In genomic region chr7:80404101-80404894, GRCm38 (mm10) we compare ENCODE assay signal across 9 mouse cellular contexts. TPM values are rescaled to one million over a fixed set of nuclear protein-coding genes. Genes with fewer than 3 reads are reported as not detected.
DNase-seq lines count a peak whose midpoint lies in the region; ATAC-seq and TF ChIP-seq lines count a peak whose summit lies in the region.
"Had no signal": no experiment of that assay in that cellular context is flagged by ENCODE, and none has a peak within 500 bp of the region (broad histone marks: within the 10 kb centered on the region; RNA-seq: fewer than 3 reads in every experiment).

No protein-coding gene starts in this region.

- H3K27ac ChIP-seq in liver, adult 2 months (replicated peaks; ENCODE audit: insufficient read depth, low read depth, low read length), result peak overlapping the region; percentile 11; the same call in 1 of the 2 replicates
- no peak overlapping the region for H3K27ac ChIP-seq in liver, embryonic 11.5 days (ENCODE audit: low read depth, low read length)
- peak overlapping the region; percentile 89 for H3K27ac ChIP-seq in heart, embryonic 16.5 days (ENCODE audit: low read length)
- H3K27ac ChIP-seq in hindbrain, embryonic 11.5 days (ENCODE audit: low read depth, low read length), result no peak overlapping the region
- H3K27ac ChIP-seq: midbrain, embryonic 12.5 days had no signal

- no peak overlapping the region for H3K4me3 ChIP-seq in liver, adult 2 months (ENCODE audit: insufficient read depth, low read depth, low read length)
- H3K4me3 ChIP-seq in liver, embryonic 11.5 days (ENCODE audit: low read depth, low read length), result no peak overlapping the region
- no peak overlapping the region for H3K4me3 ChIP-seq in heart, embryonic 16.5 days (ENCODE audit: low read length)
- H3K4me3 ChIP-seq in hindbrain, embryonic 11.5 days (ENCODE audit: low read depth, low read length), result no peak overlapping the region
- H3K4me3 ChIP-seq: midbrain, embryonic 12.5 days had no signal

- 51% methylated on average over 7 of the region's 7 CpGs for WGBS in liver, adult 2 months
- 32% methylated on average over 7 of the region's 7 CpGs for WGBS in liver, embryonic 11.5 days
- 59% methylated on average over 7 of the region's 7 CpGs for WGBS in heart, embryonic 16.5 days
- 61% methylated on average over 7 of the region's 7 CpGs for WGBS in hindbrain, embryonic 11.5 days

- H3K9me3 ChIP-seq in liver, embryonic 11.5 days (ENCODE audit: control insufficient read depth, low read length), result no peaks in the 10 kb centered on the region
- no peaks in the 10 kb centered on the region for H3K9me3 ChIP-seq in heart, embryonic 16.5 days (replicated peaks; ENCODE audit: control insufficient read depth, low read length)
- H3K9me3 ChIP-seq in hindbrain, embryonic 11.5 days (ENCODE audit: control insufficient read depth, low read length), result no peaks in the 10 kb centered on the region
- H3K9me3 ChIP-seq: midbrain, embryonic 12.5 days had no signal

- H3K79me2 ChIP-seq in liver, adult 2 months (ENCODE audit: control insufficient read depth, insufficient read depth, low read length), result peaks cover 9% of the 10 kb centered on the region; the same call in 1 of the 2 replicates

- no peak for TF ChIP-seq POLR2A in liver, adult 2 months (IDR thresholded peaks at IDR 0.05; ENCODE audit: extremely low read depth, insufficient read depth, low read length)

- intact Hi-C loops in gastrocnemius, postnatal 14 days (cut with DNase I; ENCODE audit: low total_unique reads), result no loop called here

- no peak overlapping the region for H3K4me2 ChIP-seq in liver, embryonic 11.5 days
- H3K4me2 ChIP-seq in heart, embryonic 16.5 days (ENCODE audit: low read depth, low read length), result no peak overlapping the region
- no peak overlapping the region for H3K4me2 ChIP-seq in hindbrain, embryonic 11.5 days (replicated peaks; ENCODE audit: low read depth, low read length)

- DNase-seq in liver, adult 2 months (ENCODE audit: extremely low read depth, low read depth, low spot score), result no peak
- DNase-seq in liver, embryonic 11.5 days (ENCODE audit: low spot score), result no peak
- DNase-seq in NIH3T3 (ENCODE audit: low read depth), result peak; percentile 40
- DNase-seq in layer of hippocampus, adult 9-10 months (ENCODE audit: low spot score), result no peak
- DNase-seq in gastrocnemius, postnatal 14 days, result no peak
- DNase-seq in hindbrain, embryonic 11.5 days (ENCODE audit: low spot score), result no peak

- TF ChIP-seq CTCF in liver, adult 2 months (IDR thresholded peaks at IDR 0.05; ENCODE audit: low read depth, low read length), result no peak

- H3K4me1 ChIP-seq in liver, adult 2 months (ENCODE audit: control insufficient read depth, insufficient read depth, low read length), result peaks cover 6% of the 10 kb centered on the region
- peaks cover 27% of the 10 kb centered on the region for H3K4me1 ChIP-seq in liver, embryonic 11.5 days (replicated peaks; ENCODE audit: control insufficient read depth, insufficient read depth, low read length)
- H3K4me1 ChIP-seq in heart, embryonic 16.5 days (ENCODE audit: control insufficient read depth, insufficient read depth, low read length), result peaks cover 36% of the 10 kb centered on the region
- peaks cover 6% of the 10 kb centered on the region; the same call in 1 of the 2 replicates for H3K4me1 ChIP-seq in hindbrain, embryonic 11.5 days (replicated peaks; ENCODE audit: control insufficient read depth, insufficient read depth, low read length)

- no peak for ATAC-seq in liver, embryonic 11.5 days (replicated peaks; ENCODE audit: low FRiP score)
- ATAC-seq in heart, embryonic 16.5 days (replicated peaks; ENCODE audit: extremely low read depth, insufficient read depth, low FRiP score), result no peak
- 0 out of 2 replicates have a peak, but pooled peaks have one; percentile 17 for ATAC-seq in neutrophil, adult 5-6 weeks (ENCODE audit: extremely low read depth, insufficient number of reproducible peaks, low FRiP score, poor library complexity, severe bottlenecking)
- ATAC-seq in hindbrain, embryonic 11.5 days (ENCODE audit: low FRiP score), result no peak

- no peaks in the 10 kb centered on the region for H3K27me3 ChIP-seq in liver, adult 2 months (ENCODE audit: control insufficient read depth, insufficient read depth, low read length)
- H3K27me3 ChIP-seq in liver, embryonic 11.5 days (replicated peaks; ENCODE audit: control insufficient read depth, insufficient read depth, low read length), result peaks cover 15% of the 10 kb centered on the region; the same call in 1 of the 2 replicates
- no peaks in the 10 kb centered on the region for H3K27me3 ChIP-seq in heart, embryonic 16.5 days (ENCODE audit: control insufficient read depth, insufficient read depth, low read length)
- no peaks in the 10 kb centered on the region for H3K27me3 ChIP-seq in hindbrain, embryonic 11.5 days (ENCODE audit: control insufficient read depth, insufficient read depth, low read length)

- no peak overlapping the region for H3K9ac ChIP-seq in liver, adult 2 months (ENCODE audit: low read depth, low read length)
- H3K9ac ChIP-seq in liver, embryonic 11.5 days (ENCODE audit: low read depth, low read length), result no peak overlapping the region
- H3K9ac ChIP-seq in heart, embryonic 16.5 days (ENCODE audit: low read length), result no peak overlapping the region
- H3K9ac ChIP-seq in hindbrain, embryonic 11.5 days (ENCODE audit: low read depth, low read length), result no peak overlapping the region
- H3K9ac ChIP-seq: midbrain, embryonic 12.5 days had no signal

- no peaks in the 10 kb centered on the region for H3K36me3 ChIP-seq in liver, adult 2 months (ENCODE audit: control insufficient read depth, insufficient read depth, low read length)
- H3K36me3 ChIP-seq in liver, embryonic 11.5 days (ENCODE audit: control insufficient read depth, insufficient read depth, low read length), result no peaks in the 10 kb centered on the region
- no peaks in the 10 kb centered on the region for H3K36me3 ChIP-seq in heart, embryonic 16.5 days (ENCODE audit: control insufficient read depth, insufficient read depth)
- H3K36me3 ChIP-seq in hindbrain, embryonic 11.5 days (ENCODE audit: control insufficient read depth, insufficient read depth, low read length), result no peaks in the 10 kb centered on the region
- H3K36me3 ChIP-seq: midbrain, embryonic 12.5 days had no signal

RNA-seq across cellular contexts. Expression of gene Furin, which starts 0.9 kb away (rescaled TPM):
- 26.5 and 42.6 TPM in 2 replicates for total RNA-seq in liver, adult 2 months (2014; rRNA removed)
- polyA plus RNA-seq in liver, adult 2 months (2012; rRNA removed), result 152 and 163 TPM in 2 replicates
- 8.3 and 10.4 TPM in 2 replicates for polyA plus RNA-seq in liver, embryonic 11.5 days (2014; fragmentation: Nextera tagmentation; extraction: Ambion mirVana)
- polyA plus RNA-seq in heart, embryonic 16.5 days (2015; fragmentation: Nextera tagmentation; extraction: Ambion mirVana), result 11.0 and 14.3 TPM in 2 replicates
- total RNA-seq in neutrophil, adult 5-6 weeks (2017), result 63.9 and 69.6 TPM in 2 replicates
- 10 to 100 TPM; 49.4 to 51.9 TPM for total RNA-seq in gastrocnemius, postnatal 14 days (2021)
- polyA plus RNA-seq in hindbrain, embryonic 11.5 days (2014; fragmentation: Nextera tagmentation; extraction: Ambion mirVana), result 3.4 and 4.1 TPM in 2 replicates

RNA-seq across cellular contexts. Expression of gene Fes, which starts 16.6 kb away (rescaled TPM):
- total RNA-seq in liver, adult 2 months (2014; rRNA removed), result 4.6 and 9.9 TPM in 2 replicates
- polyA plus RNA-seq in liver, adult 2 months (2012; rRNA removed), result 5.8 and 9.6 TPM in 2 replicates
- 15.2 and 16.4 TPM in 2 replicates for polyA plus RNA-seq in liver, embryonic 11.5 days (2014; fragmentation: Nextera tagmentation; extraction: Ambion mirVana)
- 14.1 and 15.4 TPM in 2 replicates for polyA plus RNA-seq in heart, embryonic 16.5 days (2015; fragmentation: Nextera tagmentation; extraction: Ambion mirVana)
- 221 and 270 TPM in 2 replicates for total RNA-seq in neutrophil, adult 5-6 weeks (2017)
- total RNA-seq in gastrocnemius, postnatal 14 days (2021), result 1 to 10 TPM; 5.7 to 7.6 TPM
- 5.8 and 9.5 TPM in 2 replicates for polyA plus RNA-seq in hindbrain, embryonic 11.5 days (2014; fragmentation: Nextera tagmentation; extraction: Ambion mirVana)

RNA-seq across cellular contexts. Expression of gene Man2a2, which starts 33.1 kb away (rescaled TPM):
- total RNA-seq in liver, adult 2 months (2014; rRNA removed), result 9.3 and 13.2 TPM in 2 replicates
- polyA plus RNA-seq in liver, adult 2 months (2012; rRNA removed), result 26.5 and 45.6 TPM in 2 replicates
- polyA plus RNA-seq in liver, embryonic 11.5 days (2014; fragmentation: Nextera tagmentation; extraction: Ambion mirVana), result 9.4 and 12.4 TPM in 2 replicates
- 15.0 and 17.4 TPM in 2 replicates for polyA plus RNA-seq in heart, embryonic 16.5 days (2015; fragmentation: Nextera tagmentation; extraction: Ambion mirVana)
- total RNA-seq in neutrophil, adult 5-6 weeks (2017), result 46.7 and 58.4 TPM in 2 replicates
- 10 to 100 TPM; 96.8 to 97.0 TPM for total RNA-seq in gastrocnemius, postnatal 14 days (2021)
- polyA plus RNA-seq in hindbrain, embryonic 11.5 days (2014; fragmentation: Nextera tagmentation; extraction: Ambion mirVana), result 7.7 and 9.8 TPM in 2 replicates

Comparison
In these comparisons a context has a peak if more than half of its experiments do, and no peak if none do; other contexts are left out.
1. H3K27ac ChIP-seq: peak in liver, adult 2 months (single experiment) and heart, embryonic 16.5 days (single experiment); none in liver, embryonic 11.5 days (single experiment) and hindbrain, embryonic 11.5 days (single experiment).
2. RNA of gene Furin, which starts 0.9 kb away (polyA plus RNA-seq): 152 to 163 TPM in liver, adult 2 months; 11.0 to 14.3 TPM in heart, embryonic 16.5 days, 8.3 to 10.4 TPM in liver, embryonic 11.5 days and 3.4 to 4.1 TPM in hindbrain, embryonic 11.5 days; every median in the first group is over 10 times any median in the second.